Mouse (Mus musculus) neural tube, embryonic 12.5 days (tissue): ENCODE measurements around the gene Enthd1. TPM values are rescaled to one million over a fixed set of nuclear protein-coding genes. Genes with fewer than 3 reads are reported as not detected.

Experiments used
- ATAC-seq: fragments of 200-750 bp; cut with Nextera tagmentation; 2 replicates; pipeline ENCODE4 v1.8.0; 2017; ENCODE audit warnings: low read depth, mild to moderate bottlenecking, moderate TSS enrichment, moderate library complexity; ENCODE audit not compliant: low FRiP score
- H3K27ac ChIP-seq: fragments of 300-500 bp; sonication (generic); 2 replicates; pipeline ENCODE4 v1.5.1; 2016
- H3K27me3 ChIP-seq: fragments of 300-500 bp; sonication (generic); replicated peaks from 2 replicates; pipeline ENCODE4 v1.6.1; 2016; ENCODE audit warnings: mild to moderate bottlenecking
- H3K36me3 ChIP-seq: fragments of 300-500 bp; sonication (generic); 2 replicates; pipeline ENCODE4 v1.6.1; 2016; ENCODE audit warnings: mild to moderate bottlenecking
- H3K4me1 ChIP-seq: fragments of 300-500 bp; sonication (generic); 2 replicates; pipeline ENCODE4 v1.6.1; 2016
- H3K4me2 ChIP-seq: fragments of 300-500 bp; sonication (generic); replicated peaks from 2 replicates; pipeline ENCODE4 v1.6.1; 2016; ENCODE audit warnings: mild to moderate bottlenecking
- H3K4me3 ChIP-seq: fragments of 300-500 bp; sonication (generic); 2 replicates; pipeline ENCODE4 v1.5.1; 2016
- H3K9ac ChIP-seq: fragments of 300-500 bp; sonication (generic); 2 replicates; pipeline ENCODE4 v1.6.1; 2016; ENCODE audit warnings: mild to moderate bottlenecking
- H3K9me3 ChIP-seq: fragments of 300-500 bp; sonication (generic); 2 replicates; pipeline ENCODE4 v1.6.1; 2016; ENCODE audit warnings: mild to moderate bottlenecking
- WGBS: fragments of 180-500 bp; shearing (Covaris S2); methylation state at CpG from one replicate; pipeline ENCODE4 v1.1.7; 2016; 5-methylcytosine and 5-hydroxymethylcytosine counted together
- polyA plus RNA-seq: library from polyadenylated mRNA; unstranded; fragments of >200 nt; fragmentation: Nextera tagmentation; extraction: Ambion mirVana; gene quantifications from 2 replicates; pipeline ENCODE4 v1.2.1, GENCODE M21; 2016

The Enthd1 gene
- polyA plus RNA-seq, 1 experiment from 2014 or later = not detected

DNA sequence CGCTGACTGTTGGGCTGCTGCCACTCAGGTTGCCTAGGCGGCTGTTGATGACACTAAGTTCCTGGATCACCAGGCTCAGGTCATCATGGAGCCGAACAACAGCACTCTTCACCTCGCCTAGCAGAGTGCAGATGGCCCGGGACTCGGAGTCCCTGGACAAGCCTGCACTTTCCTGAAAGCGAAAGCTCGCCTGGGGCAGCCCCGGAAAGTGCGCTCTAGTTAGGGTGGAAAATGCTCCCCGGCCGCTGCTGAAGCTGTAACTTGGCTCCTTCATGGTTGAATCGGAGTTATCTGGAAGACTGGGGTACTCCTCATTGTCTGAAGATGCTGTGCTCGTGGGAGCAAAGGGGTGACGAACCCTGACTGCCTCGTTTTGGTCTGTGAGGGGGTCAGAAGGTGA, 112.5 kb downstream of the Enthd1 start:
- Histone ChIP-seq H3K36me3 (no peaks in the 10 kb centered on the region), H3K27ac (no peak overlapping the region), H3K27me3 (no peaks in the 10 kb centered on the region; the same call in 1 of the 2 replicates), H3K4me3 (no peak overlapping the region), H3K9me3 (no peaks in the 10 kb centered on the region), H3K4me1 (peaks cover 7% of the 10 kb centered on the region), H3K4me2 (peak overlapping the region; percentile 14; the same call in 1 of the 2 replicates), H3K9ac (no peak overlapping the region)
- 40% methylated on average over 16 of the region's 16 CpGs for WGBS
- ATAC-seq = no peak

DNA sequence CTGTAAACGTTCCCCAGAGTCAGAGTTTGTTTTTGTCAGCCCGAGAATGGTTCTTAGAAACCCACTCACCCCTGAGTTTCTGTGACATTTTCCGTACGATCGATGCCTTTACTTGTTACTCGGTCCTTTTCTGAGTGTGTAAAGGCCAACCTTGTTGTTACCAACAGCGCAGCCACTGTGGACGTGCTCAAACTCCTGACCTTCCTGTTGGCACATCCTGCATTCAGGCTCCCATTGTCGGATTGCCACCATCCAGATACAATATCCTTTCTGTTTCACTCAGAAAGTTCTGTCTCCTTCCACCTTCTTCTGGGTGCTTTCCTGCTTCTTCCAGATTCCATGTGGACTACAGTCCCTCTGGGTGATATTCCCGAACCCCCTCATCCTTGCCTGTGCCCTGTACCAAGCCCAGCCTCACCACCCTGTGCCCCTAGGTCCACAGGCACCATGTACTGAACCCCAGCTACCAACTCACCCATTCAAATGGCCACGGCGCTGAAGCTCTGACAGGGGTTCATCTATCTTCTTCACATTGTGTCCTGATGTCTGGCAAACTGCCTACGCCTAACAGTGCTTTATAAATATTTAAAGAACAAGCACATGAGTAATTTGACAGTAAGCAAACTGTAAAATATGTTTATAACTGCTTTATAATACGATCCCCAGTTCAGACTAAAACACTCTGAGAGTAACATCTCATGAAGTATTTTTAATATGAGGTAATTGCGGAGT, 118.8 kb downstream of the Enthd1 start:
- H3K4me3 ChIP-seq = no peak overlapping the region
- ATAC-seq = no peak
- no peaks in the 10 kb centered on the region for H3K36me3 ChIP-seq
- WGBS = 81% methylated on average over 15 of the region's 15 CpGs
- no peaks in the 10 kb centered on the region for H3K4me1 ChIP-seq
- H3K27me3 ChIP-seq = no peaks in the 10 kb centered on the region
- H3K9ac ChIP-seq = no peak overlapping the region
- no peak overlapping the region for H3K27ac ChIP-seq
- no peak overlapping the region for H3K4me2 ChIP-seq
- H3K9me3 ChIP-seq = no peaks in the 10 kb centered on the region

DNA sequence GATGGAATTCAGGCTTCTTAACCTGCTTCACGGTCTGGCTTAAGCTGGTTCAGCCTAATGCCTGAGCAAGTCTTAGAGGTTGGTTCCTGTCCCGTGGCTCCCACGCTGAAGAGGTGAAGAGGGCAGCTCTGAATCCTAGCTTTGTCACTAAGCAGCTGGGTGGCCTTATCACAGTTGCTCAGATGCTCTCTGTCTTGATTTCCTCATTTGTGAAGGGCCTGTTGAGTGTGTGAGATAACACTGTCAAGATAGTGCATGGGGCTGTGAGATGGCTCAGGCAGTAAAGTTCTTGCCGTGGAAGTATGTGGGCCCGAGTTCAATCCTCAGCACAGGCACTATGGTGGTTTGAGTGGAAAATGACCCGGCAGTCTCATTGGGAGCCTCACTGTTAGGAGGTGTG, 124.8 kb downstream of the Enthd1 start:
- no peaks in the 10 kb centered on the region for H3K36me3 ChIP-seq
- H3K27ac ChIP-seq = no peak overlapping the region
- no peak overlapping the region for H3K4me3 ChIP-seq
- 91% methylated on average over 6 of the region's 6 CpGs for WGBS
- ATAC-seq = no peak
- no peak overlapping the region for H3K4me2 ChIP-seq
- no peak overlapping the region for H3K9ac ChIP-seq
- no peaks in the 10 kb centered on the region for H3K27me3 ChIP-seq
- H3K9me3 ChIP-seq = no peaks in the 10 kb centered on the region
- 0 out of 2 replicates have a peak, but pooled peaks cover 3% of the 10 kb centered on the region for H3K4me1 ChIP-seq

DNA sequence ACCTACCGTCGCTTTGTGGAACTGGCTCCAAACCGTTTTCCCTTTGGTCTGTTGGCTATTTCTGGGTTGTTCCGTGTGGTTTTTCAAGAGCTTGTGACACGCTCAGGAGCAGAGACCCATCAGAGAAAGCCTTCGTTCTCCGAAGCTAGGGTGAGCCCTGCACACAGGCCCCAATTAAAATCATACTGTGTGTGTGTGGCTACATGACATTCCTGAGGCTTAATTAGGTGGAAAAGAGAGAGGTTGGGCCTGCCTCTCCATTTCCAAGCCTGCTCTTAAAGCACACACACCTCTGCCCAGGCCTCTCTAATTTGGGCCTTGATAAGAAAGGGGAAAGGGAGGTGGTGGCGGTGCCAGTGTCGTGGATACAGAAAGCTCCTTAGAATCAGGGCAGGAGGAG, 126.5 kb downstream of the Enthd1 start:
- H3K9me3 ChIP-seq = no peaks in the 10 kb centered on the region
- no peak overlapping the region for H3K4me3 ChIP-seq
- H3K4me2 ChIP-seq = no peak overlapping the region
- 0 out of 2 replicates have a peak, but pooled peaks cover 3% of the 10 kb centered on the region for H3K4me1 ChIP-seq
- H3K36me3 ChIP-seq = no peaks in the 10 kb centered on the region
- no peaks in the 10 kb centered on the region for H3K27me3 ChIP-seq
- H3K27ac ChIP-seq = no peak overlapping the region
- ATAC-seq = no peak
- H3K9ac ChIP-seq = no peak overlapping the region
- 76% methylated on average over 9 of the region's 9 CpGs for WGBS

- Histone ChIP-seq H3K4me2 (no peak overlapping the region), H3K9ac (no peak overlapping the region), H3K4me3 (no peak overlapping the region), H3K4me1 (0 out of 2 replicates have a peak, but pooled peaks cover 3% of the 10 kb centered on the region), H3K27me3 (no peaks in the 10 kb centered on the region), H3K9me3 (no peaks in the 10 kb centered on the region), H3K27ac (no peak overlapping the region), H3K36me3 (no peaks in the 10 kb centered on the region)
- ATAC-seq = no peak
- 83% methylated on average over 9 of the region's 9 CpGs for WGBS
Measured at GRCm38 (mm10) chr15:80437996-80438395, 127.0 kb downstream of the Enthd1 start.

GRCm38 (mm10) chr15:80436961-80437360, 128.0 kb downstream of the Enthd1 start:
- Histone ChIP-seq H3K9me3 (no peaks in the 10 kb centered on the region), H3K4me2 (no peak overlapping the region), H3K27me3 (no peaks in the 10 kb centered on the region), H3K4me1 (0 out of 2 replicates have a peak, but pooled peaks cover 3% of the 10 kb centered on the region), H3K9ac (no peak overlapping the region), H3K4me3 (no peak overlapping the region), H3K27ac (no peak overlapping the region), H3K36me3 (no peaks in the 10 kb centered on the region)
- 89% methylated on average over 5 of the region's 5 CpGs for WGBS
- ATAC-seq = no peak

DNA sequence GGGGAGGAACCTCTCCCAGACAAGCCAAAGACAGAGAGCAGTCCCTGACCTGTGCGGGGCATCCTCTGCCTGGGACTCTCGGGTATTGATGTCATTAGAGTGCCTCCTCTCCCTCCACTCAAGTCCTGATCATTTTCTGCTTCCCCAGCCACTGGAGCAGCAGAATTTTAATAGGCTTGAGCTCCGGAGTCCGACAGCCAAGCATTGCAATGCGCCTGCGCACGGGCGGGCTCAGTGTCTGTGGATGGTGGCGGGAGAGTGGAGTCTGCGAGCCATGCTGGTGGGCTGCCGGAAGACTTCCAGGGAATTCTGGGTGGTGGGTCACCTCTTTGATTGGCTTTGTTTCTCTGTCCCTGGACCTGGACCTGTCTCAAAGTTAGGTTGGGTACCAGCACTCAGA, 134.6 kb downstream of the Enthd1 start:
- no peak for ATAC-seq
- H3K4me3 ChIP-seq = no peak overlapping the region
- no peaks in the 10 kb centered on the region for H3K9me3 ChIP-seq
- 72% methylated on average over 11 of the region's 11 CpGs for WGBS
- no peak overlapping the region for H3K4me2 ChIP-seq
- H3K4me1 ChIP-seq = no peaks in the 10 kb centered on the region
- H3K9ac ChIP-seq = no peak overlapping the region
- no peaks in the 10 kb centered on the region for H3K27me3 ChIP-seq
- no peak overlapping the region for H3K27ac ChIP-seq
- no peaks in the 10 kb centered on the region for H3K36me3 ChIP-seq

DNA sequence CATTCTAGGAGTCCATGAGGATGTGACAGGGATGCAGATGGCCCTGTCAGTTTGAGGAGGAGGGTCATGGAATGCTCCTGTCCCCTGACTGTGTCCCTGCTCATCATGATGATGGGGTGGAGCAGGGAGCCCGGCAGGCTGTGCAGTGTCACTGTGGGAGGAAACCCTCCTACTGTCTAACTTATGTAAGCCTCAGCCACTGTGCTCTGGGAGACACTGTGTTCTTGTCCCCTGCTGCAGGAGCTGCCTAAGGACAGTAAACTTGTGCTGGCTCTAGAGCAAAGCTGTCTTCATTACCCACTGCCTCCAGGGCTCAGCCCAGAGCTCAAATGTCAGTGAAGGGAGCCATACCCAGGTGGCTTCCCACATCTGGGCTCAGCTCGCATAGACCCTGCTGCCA, 146.8 kb downstream of the Enthd1 start:
- H3K4me3 ChIP-seq = no peak overlapping the region
- no peak for ATAC-seq
- no peak overlapping the region for H3K4me2 ChIP-seq
- WGBS = 61% methylated on average over 2 of the region's 2 CpGs
- no peaks in the 10 kb centered on the region for H3K9me3 ChIP-seq
- H3K27me3 ChIP-seq = no peaks in the 10 kb centered on the region
- no peak overlapping the region for H3K9ac ChIP-seq
- no peaks in the 10 kb centered on the region for H3K36me3 ChIP-seq
- peaks cover 6% of the 10 kb centered on the region for H3K4me1 ChIP-seq
- H3K27ac ChIP-seq = no peak overlapping the region

GRCm38 (mm10) chr15:80417066-80417465, 147.9 kb downstream of the Enthd1 start:
- Histone ChIP-seq H3K27me3 (no peaks in the 10 kb centered on the region), H3K27ac (no peak overlapping the region), H3K9me3 (no peaks in the 10 kb centered on the region), H3K9ac (no peak overlapping the region), H3K4me2 (no peak overlapping the region), H3K4me1 (peaks cover 6% of the 10 kb centered on the region), H3K4me3 (no peak overlapping the region), H3K36me3 (no peaks in the 10 kb centered on the region)
- no peak for ATAC-seq
- WGBS = 48% methylated on average over 7 of the region's 9 CpGs

DNA sequence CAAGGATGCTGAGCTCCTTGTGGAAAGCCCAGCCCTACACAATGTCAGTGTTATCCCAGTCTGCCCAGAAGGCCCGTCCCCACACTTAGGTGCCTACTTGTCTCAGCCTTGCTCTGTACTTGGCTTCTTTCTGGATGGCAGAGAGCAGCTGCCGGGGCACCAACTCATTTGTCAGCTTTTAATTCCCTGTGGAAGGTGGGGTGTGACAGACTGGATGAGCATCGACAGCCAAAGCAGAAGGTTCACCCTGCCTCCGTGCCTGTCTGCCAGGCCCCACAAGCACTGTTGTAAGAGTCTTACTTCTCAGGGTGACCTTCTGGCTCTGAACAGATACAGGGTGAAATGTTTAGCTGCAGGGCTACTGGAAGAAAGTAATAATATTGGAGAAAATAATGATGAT, 149.8 kb downstream of the Enthd1 start:
- Histone ChIP-seq H3K27me3 (no peaks in the 10 kb centered on the region), H3K36me3 (no peaks in the 10 kb centered on the region), H3K4me2 (no peak overlapping the region), H3K9me3 (no peaks in the 10 kb centered on the region), H3K27ac (no peak overlapping the region), H3K4me3 (no peak overlapping the region), H3K9ac (no peak overlapping the region), H3K4me1 (peaks cover 6% of the 10 kb centered on the region)
- 87% methylated on average over 4 of the region's 4 CpGs for WGBS
- no peak for ATAC-seq

GRCm38 (mm10) chr15:80413988-80414721, 150.8 kb downstream of the Enthd1 start:
- no peak overlapping the region for H3K27ac ChIP-seq
- 89% methylated on average over 17 of the region's 17 CpGs for WGBS
- no peak for ATAC-seq

DNA sequence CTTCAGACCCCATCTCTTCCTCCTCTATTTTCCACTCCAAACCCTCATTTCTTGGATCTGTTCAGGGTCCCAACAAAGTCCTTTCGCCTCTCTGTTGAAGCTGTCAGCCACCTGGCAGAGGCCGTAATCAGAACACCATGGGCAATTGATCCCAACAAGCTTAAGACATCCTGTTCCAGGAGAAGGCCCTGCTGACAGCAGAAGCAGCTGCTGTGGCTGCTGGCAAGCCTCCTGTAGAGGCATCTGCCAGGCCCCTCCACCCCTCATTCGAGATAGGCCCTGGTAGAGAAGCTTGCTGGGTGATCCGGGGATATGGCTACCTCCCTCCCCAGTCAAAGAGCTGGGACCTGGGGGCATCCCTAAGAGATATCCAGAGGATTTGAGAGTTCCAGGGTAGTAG, 151.9 kb downstream of the Enthd1 start:
- peaks cover 6% of the 10 kb centered on the region for H3K4me1 ChIP-seq
- ATAC-seq = no peak
- no peak overlapping the region for H3K9ac ChIP-seq
- H3K27ac ChIP-seq = no peak overlapping the region
- no peaks in the 10 kb centered on the region for H3K9me3 ChIP-seq
- no peaks in the 10 kb centered on the region for H3K27me3 ChIP-seq
- 79% methylated on average over 4 of the region's 4 CpGs for WGBS
- H3K36me3 ChIP-seq = no peaks in the 10 kb centered on the region
- H3K4me3 ChIP-seq = no peak overlapping the region
- no peak overlapping the region for H3K4me2 ChIP-seq

More at GRCm38 (mm10) chr15:80413988-80414721, 150.8 kb downstream of the Enthd1 start:
- H3K36me3 ChIP-seq = no peaks in the 10 kb centered on the region
- H3K27me3 ChIP-seq = no peaks in the 10 kb centered on the region
- no peak overlapping the region for H3K4me2 ChIP-seq
- H3K9ac ChIP-seq = no peak overlapping the region
- no peaks in the 10 kb centered on the region for H3K9me3 ChIP-seq
- no peak overlapping the region for H3K4me3 ChIP-seq
- peaks cover 6% of the 10 kb centered on the region for H3K4me1 ChIP-seq
